Mouse (Mus musculus) cerebellum, postnatal 10 days (tissue): ENCODE results near the gene Lim2.

Experiments used
- DNase-seq, 2 experiments: peaks; one replicate each; pipeline ENCODE4 v3.0.0; 2021; ENCODE audit warnings: mixed read lengths in 2 of 2

The Lim2 gene

DNA sequence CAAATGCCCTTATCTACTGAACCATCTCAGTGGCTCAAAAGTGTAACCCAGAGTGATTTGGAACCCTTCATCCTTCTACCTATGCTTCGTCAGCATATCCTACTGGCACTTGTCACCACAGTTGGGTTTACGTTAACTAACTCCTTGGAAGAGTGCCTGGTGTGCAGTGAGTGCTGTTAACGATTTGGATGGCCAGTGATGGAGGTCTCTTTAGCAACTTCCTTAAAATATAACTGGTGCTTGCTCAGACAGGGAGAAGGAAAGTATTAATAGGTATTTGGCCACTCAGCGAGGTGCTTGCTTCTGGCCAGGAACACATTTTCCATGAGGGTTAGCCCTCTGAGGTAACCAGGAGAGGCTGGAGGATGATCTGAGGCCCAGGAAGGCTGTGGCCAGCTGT lies 20.3 kb downstream of the Lim2 start:
- DNase-seq = no peak

GRCm38 (mm10) chr7:43448246-43448645 lies 20.8 kb downstream of the Lim2 start:
- DNase-seq = no peak

- DNase-seq = no peak
Measured at GRCm38 (mm10) chr7:43449811-43450210, 22.3 kb downstream of the Lim2 start.

GRCm38 (mm10) chr7:43451726-43452125 lies 24.3 kb downstream of the Lim2 start:
- no peak for DNase-seq

DNA sequence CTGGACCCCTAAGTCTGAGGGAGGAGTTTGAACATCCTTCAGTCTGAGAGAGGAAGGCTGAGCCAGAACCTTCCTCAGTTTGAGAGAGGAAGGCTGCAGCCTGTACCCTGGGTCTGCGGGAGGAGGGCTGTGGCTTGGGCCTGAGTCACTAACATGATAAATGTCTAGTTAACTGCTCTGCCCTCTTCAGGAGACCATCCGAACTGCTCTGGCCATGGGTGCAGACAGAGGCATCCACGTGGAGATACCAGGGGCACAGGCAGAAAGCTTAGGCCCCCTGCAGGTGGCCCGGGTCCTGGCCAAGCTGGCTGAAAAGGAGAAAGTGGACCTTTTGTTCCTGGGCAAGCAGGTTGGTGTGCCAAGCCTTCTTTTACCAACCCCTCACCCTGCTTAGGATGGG lies 25.1 kb downstream of the Lim2 start:
- peak in 1 of 2 experiments; percentile 26 for DNase-seq

DNA sequence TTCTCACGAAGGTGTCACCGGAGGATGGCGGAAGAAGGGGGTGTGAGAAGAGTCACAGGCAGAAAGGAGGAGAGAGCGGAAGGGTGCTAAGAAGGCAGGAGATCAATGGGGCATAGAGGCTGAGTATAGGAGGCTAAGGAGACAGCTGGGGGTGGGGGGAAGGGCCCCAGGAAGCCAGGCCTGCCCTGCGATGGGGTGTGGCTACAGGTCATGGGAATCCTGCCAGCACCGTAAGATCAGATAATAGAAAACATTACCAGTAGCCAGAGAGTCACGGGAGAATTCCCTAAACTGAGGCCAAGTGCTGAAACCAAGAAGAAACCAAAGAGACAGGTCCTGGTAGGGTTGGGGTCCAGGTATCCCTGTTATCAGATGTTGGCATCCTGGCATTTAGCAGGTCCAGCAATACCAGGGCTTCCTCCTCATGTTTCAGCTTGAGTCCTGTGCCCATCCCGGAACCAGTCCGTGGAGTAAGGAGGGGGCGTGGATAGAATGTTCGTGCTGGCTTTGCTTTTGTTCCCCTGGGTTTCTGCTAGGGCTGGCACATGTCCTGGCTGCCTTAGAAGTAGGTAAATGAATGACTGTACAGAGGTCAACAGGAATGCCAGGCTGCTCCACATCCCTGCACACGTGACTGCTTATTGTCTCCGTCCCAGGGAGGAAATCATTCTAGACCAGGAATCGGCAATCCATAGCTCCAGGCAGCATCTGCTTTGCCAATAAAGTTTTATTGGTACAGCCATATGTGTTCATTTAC lies 26.3 kb downstream of the Lim2 start:
- no peak for DNase-seq

- no peak for DNase-seq
Measured at GRCm38 (mm10) chr7:43454371-43454770, 26.9 kb downstream of the Lim2 start.

GRCm38 (mm10) chr7:43462851-43463250 lies 35.4 kb downstream of the Lim2 start, which contains the start of gene Vsig10l:
TSS of gene Vsig10l (plus strand) at chr7:43463151.
- DNase-seq = no peak

- DNase-seq = no peak
Measured at GRCm38 (mm10) chr7:43463976-43464375, 36.5 kb downstream of the Lim2 start.

- peak in 1 of 2 experiments; percentile 39 for DNase-seq
Measured at GRCm38 (mm10) chr7:43464864-43465343, 37.4 kb downstream of the Lim2 start.

DNA sequence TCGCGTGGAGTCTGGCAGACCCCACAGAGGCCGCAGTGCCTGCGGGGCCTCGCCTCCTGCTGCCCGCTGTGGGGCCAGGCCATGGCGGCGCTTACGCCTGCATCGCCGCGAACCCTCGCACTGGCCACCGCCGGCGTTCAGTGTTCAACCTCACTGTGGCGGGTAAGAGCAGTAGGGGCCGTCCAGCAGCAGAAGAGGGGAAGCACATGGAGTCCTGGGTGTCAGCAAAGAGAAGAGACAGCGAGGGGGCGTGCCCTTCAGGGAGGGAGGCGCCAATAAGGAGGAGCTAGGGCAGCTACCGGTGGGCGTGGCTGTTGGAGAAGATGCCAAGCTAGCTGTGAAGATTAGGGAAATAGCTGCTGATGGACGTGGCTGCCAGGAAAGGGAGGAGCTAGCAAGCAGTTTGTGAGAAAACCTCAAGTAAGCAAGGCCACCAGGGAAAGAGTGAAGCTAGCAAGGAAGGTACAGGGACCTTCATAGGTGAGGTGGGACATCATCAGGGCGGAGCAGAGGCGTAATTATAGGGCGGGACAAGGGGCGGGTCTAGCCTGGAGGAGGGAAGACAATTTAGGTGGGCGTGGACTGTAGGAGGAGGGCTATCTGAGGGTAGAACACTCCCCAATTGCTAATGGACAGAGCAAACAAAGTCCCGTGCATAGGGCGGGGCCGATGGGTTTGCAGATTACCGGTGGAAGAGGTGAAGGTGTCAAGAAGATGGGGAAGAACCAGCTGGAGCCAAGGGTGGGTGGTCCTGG lies 38.1 kb downstream of the Lim2 start:
- DNase-seq = peak; percentile 84 to 91

DNA sequence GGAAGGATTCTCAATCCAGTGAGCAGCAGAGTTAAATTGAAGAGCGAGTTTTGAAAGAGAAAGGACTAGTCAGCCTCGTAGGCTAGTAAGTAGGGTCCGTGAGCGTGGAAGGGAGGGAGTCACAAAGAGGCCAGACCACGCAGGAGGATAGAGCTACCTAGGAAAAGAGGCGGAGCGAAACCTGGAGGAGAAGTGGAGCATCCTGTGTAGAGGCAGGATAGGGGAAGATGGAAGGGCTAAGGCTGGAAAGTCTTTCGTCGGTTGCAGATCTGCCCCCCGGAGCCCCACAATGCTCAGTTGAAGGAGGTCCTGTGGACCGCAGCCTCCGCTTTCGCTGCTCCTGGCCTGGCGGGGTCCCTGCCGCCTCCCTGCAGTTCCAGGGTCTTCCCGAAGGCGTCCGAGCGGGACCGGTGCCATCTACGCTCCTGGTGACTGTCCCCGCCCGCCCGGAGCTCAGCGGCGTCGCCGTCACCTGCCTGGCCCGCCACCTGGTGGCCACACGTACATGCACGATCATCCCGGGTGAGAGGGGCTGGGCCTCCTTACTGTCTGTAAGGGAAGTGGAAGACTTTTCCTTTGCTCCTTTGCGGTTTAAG lies 38.7 kb downstream of the Lim2 start:
- DNase-seq = peak; percentile 94 to 97

DNA sequence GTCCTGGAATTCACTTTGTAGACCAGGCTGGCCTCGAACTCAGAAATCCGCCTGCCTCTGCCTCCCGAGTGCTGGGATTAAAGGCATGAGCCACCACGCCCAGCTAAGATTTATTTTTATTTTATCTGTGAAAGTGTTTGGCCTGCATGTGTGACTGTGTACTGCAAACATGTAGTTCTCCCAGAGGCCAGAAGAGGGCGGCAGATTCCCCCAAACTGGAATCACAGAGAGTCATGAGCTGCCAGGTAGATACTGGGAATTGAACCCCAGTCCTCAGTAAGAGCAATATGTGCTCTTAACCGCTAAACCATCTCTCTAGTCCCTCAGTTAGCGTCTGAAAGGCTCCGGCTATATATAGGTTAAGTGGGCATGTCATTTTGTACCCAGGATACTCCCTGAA lies 42.9 kb downstream of the Lim2 start:
- peak; percentile 62 to 71 for DNase-seq

DNA sequence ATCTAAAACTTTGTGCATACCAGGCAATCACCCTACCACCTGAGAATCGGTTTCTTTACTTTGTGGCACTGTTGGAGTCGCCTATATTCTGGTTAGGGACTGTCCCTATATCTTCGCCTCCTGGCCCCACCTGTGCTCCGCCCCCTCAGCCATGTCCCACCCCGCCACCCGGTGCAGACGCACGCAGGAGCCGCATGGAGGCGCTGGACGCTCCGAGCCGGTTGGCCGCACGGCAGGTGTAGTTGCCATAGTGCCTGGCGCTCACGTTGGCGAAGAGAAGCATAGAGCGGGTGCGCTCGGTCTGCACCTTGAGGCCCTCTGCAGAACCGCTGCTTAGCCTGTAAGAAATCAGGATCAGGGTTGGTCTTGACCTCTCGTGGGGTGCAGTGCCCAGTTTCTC lies 48.2 kb downstream of the Lim2 start:
- DNase-seq = peak; percentile 53 to 63

DNA sequence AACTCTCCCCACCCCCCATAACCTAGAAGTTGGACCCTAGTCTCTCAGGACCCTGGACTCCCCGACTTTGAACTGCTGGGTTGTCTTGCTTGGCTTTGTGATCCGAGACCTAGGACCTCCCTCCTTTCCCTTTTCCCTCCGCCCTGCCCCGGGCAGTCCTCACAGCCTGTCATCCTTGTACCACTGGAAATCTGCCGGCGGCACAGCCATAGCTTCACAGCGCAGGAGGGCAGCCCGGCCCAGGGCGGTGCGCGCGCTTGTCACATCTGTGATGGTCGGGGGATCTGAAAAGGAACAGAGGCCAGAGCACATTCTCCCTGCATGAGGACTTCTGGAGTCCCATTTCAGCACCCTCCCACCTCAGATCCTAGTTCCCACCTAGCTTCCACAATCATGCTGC lies 48.9 kb downstream of the Lim2 start:
- DNase-seq = no peak

GRCm38 (mm10) chr7:43481191-43481590 lies 53.7 kb downstream of the Lim2 start:
- DNase-seq = no peak

DNA sequence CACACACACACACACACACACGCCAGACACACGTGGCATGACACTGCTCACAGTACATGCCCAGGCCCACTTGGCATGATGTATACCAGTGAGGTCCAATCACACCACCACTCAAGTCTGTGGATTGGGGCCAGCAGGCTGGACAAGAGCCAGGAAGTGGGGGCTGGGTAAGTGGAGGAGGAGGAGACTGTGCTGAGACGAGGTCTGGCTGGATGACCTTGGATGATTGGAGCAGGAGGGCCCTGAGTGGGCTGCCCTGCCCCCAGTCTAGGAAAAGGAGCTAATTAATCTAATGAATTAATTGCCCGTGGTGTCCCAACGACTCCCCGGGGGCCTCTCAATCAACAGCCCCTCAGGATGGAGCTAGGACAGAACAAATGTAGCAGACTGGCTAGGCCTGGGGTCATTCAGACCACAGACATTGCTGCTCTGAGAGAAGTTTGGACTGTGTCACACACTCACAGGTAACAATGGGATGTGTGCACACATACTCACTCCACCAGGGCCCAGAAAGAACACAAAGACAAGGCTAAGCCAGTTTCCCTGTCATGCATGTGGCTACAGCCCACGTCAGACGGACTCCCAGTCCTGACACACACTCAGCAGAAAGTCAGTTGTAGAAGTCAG lies 54.7 kb downstream of the Lim2 start:
- DNase-seq = peak; percentile 89 to 91

- no peak for DNase-seq
Measured at GRCm38 (mm10) chr7:43483236-43483635, 55.8 kb downstream of the Lim2 start.
